Comparison of ENCODE assay signal across 8 mouse cellular contexts in genomic region chr13:91039201-91039807, GRCm38 (mm10).
DNase-seq lines count a peak whose midpoint lies in the region; ATAC-seq and TF ChIP-seq lines count a peak whose summit lies in the region.

No protein-coding gene starts in this region.

- peak; percentile 58 for DNase-seq in urinary bladder, postnatal 14 days (ENCODE audit: low spot score)
- no peak for DNase-seq in urinary bladder, adult 2 months (ENCODE audit: low spot score)
- peak; percentile 40 for DNase-seq in fibroblast of lung, adult 2 months (ENCODE audit: low read depth)
- DNase-seq in hindbrain, embryonic 11.5 days (ENCODE audit: low spot score): peak; percentile 23
- DNase-seq in layer of hippocampus, adult 8-10 months (ENCODE audit: low spot score in 2 of 2): peak; percentile 50 to 68
- DNase-seq in lung, postnatal 0 days (ENCODE audit: low spot score): peak; percentile 84
- peak; percentile 49 to 50 for DNase-seq in right cerebral cortex, postnatal 36 days (ENCODE audit: low spot score in 2 of 2)
- no peak for DNase-seq in spleen, adult 12 weeks (ENCODE audit: low spot score)

- TF ChIP-seq EP300 in lung, postnatal 0 days (IDR thresholded peaks at IDR 0.05): no peak

- H3K4me2 ChIP-seq in hindbrain, embryonic 11.5 days (replicated peaks; ENCODE audit: low read depth, low read length): no peak overlapping the region
- H3K4me2 ChIP-seq in lung, postnatal 0 days (replicated peaks; ENCODE audit: low read depth, low read length): no peak overlapping the region

- no peaks in the 10 kb centered on the region for H3K27me3 ChIP-seq in hindbrain, embryonic 11.5 days (ENCODE audit: control insufficient read depth, insufficient read depth, low read length)
- no peaks in the 10 kb centered on the region for H3K27me3 ChIP-seq in lung, postnatal 0 days (replicated peaks; ENCODE audit: insufficient read depth, low read length)

- 63% methylated on average over 11 of the region's 11 CpGs for WGBS in hindbrain, embryonic 11.5 days
- WGBS in lung, postnatal 0 days: 33% methylated on average over 11 of the region's 11 CpGs

- H3K27ac ChIP-seq in hindbrain, embryonic 11.5 days (ENCODE audit: low read depth, low read length): no peak overlapping the region
- no peak overlapping the region for H3K27ac ChIP-seq in lung, postnatal 0 days (ENCODE audit: low read length)

- peak; percentile 83 for TF ChIP-seq CTCF in lung, postnatal 0 days (IDR thresholded peaks at IDR 0.05)

- H3K9me3 ChIP-seq in hindbrain, embryonic 11.5 days (ENCODE audit: control insufficient read depth, low read length): no peaks in the 10 kb centered on the region
- no peaks in the 10 kb centered on the region for H3K9me3 ChIP-seq in lung, postnatal 0 days (ENCODE audit: low read length)

- no peaks in the 10 kb centered on the region for H3K4me1 ChIP-seq in hindbrain, embryonic 11.5 days (replicated peaks; ENCODE audit: control insufficient read depth, insufficient read depth, low read length)
- no peaks in the 10 kb centered on the region for H3K4me1 ChIP-seq in lung, postnatal 0 days (ENCODE audit: insufficient read depth, low read depth, low read length)

- H3K4me3 ChIP-seq in hindbrain, embryonic 11.5 days (ENCODE audit: low read depth, low read length): no peak overlapping the region
- no peak overlapping the region for H3K4me3 ChIP-seq in lung, postnatal 0 days (ENCODE audit: low read depth, low read length)

- H3K36me3 ChIP-seq in hindbrain, embryonic 11.5 days (ENCODE audit: control insufficient read depth, insufficient read depth, low read length): no peaks in the 10 kb centered on the region
- H3K36me3 ChIP-seq in lung, postnatal 0 days (ENCODE audit: insufficient read depth, low read length): no peaks in the 10 kb centered on the region

- ATAC-seq in hindbrain, embryonic 11.5 days (ENCODE audit: low FRiP score): peak; percentile 75; the same call in 1 of the 2 replicates
- peak; percentile 94 for ATAC-seq in lung, postnatal 0 days

- H3K9ac ChIP-seq in hindbrain, embryonic 11.5 days (ENCODE audit: low read depth, low read length): no peak overlapping the region
- H3K9ac ChIP-seq in lung, postnatal 0 days (replicated peaks; ENCODE audit: low read depth): no peak overlapping the region

Comparison
In these comparisons a context has a peak if more than half of its experiments do, and no peak if none do; other contexts are left out.
1. DNase-seq: peak in urinary bladder, postnatal 14 days (single experiment), fibroblast of lung, adult 2 months (single experiment), hindbrain, embryonic 11.5 days (single experiment), layer of hippocampus, adult 8-10 months (2 of 2), lung, postnatal 0 days (single experiment) and right cerebral cortex, postnatal 36 days (2 of 2); none in urinary bladder, adult 2 months (single experiment) and spleen, adult 12 weeks (single experiment).